Comparison of ENCODE assay signal across 9 mouse cellular contexts in the genomic region with DNA sequence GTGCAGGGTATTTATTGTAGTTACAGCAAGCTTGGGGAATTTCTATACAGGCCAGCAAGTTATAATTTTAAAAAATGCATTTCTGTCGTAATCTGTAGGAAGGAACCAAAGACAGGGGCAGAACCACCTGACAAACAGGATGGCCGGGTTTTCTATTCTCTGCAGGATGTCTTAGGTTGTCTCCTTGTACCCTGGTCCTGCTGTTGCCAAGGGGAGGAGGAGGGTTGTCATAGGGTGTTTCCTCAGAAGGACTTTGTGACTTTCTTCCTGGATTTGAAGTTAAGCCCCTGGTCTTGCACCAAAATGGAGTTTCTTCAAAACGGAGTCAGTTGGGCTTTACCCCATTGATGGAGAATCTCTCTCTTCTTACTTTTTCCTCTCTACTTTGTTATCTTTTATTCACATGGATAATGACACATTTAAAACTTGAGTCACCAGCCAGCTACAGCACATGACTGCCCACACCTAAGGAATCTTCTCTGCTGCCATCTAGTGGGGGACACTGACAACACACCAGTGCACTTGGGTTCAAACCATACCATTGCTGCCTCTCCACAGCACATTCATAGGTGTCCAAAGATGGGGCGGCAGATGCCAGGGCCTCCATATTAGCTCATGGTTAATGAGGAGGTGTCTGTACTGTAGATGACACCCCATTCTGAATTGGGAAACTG. TPM values are rescaled to one million over a fixed set of nuclear protein-coding genes. Genes with fewer than 3 reads are reported as not detected.
DNase-seq lines count a peak whose midpoint lies in the region; TF ChIP-seq lines count a peak whose summit lies in the region.
"Had no signal": no experiment of that assay in that cellular context is flagged by ENCODE, and none has a peak within 500 bp of the region (broad histone marks: within the 10 kb centered on the region; RNA-seq: fewer than 3 reads in every experiment).

No protein-coding gene starts in this region.

- TF ChIP-seq CTCF in gastrocnemius, adult 2 months (IDR thresholded peaks at IDR 0.05) = peak; percentile 94

- peak; percentile 75 for DNase-seq in T-cell, adult 2 months (ENCODE audit: low spot score)
- peak; percentile 88 to 90 for DNase-seq in cerebellum, postnatal 14 days
- DNase-seq in gastrocnemius, adult 2 months = peak; percentile 74
- peak; percentile 85 for DNase-seq in induced T-regulatory cell, adult 2 months (ENCODE audit: low read depth)
- DNase-seq in left cerebral cortex, adult 18-20 months (ENCODE audit: low spot score in 2 of 2) = peak; percentile 82 to 86
- DNase-seq in mesoderm, embryonic 11.5 days (ENCODE audit: low read depth, low spot score) = peak; percentile 71
- peak; percentile 70 for DNase-seq in right cerebral cortex, postnatal 25 days
- DNase-seq in urinary bladder, postnatal 14 days (ENCODE audit: low spot score) = peak; percentile 80

- intact Hi-C loops in gastrocnemius, adult 2 months (cut with DNase I) = loop anchor here (5.0 to 10.0 kb wide), 2 partner anchors 43 to 316 kb away; partner anchors contain the start of gene Acot2

- H3K27ac ChIP-seq in gastrocnemius, adult 2 months = no peak overlapping the region
- H3K27ac ChIP-seq: limb, embryonic 15.5 days had no signal

- no peak overlapping the region for H3K4me3 ChIP-seq in gastrocnemius, adult 2 months
- H3K4me3 ChIP-seq: limb, embryonic 15.5 days had no signal

RNA-seq across cellular contexts. Expression of gene Acot4, which starts 7.4 kb away (rescaled TPM):
- total RNA-seq in gastrocnemius, adult 2 months (2021) = under 1 TPM; 0.05 to 0.08 TPM
- 1 to 10 TPM; 2.4 to 2.7 TPM for total RNA-seq in left cerebral cortex, adult 18-20 months (2021)

RNA-seq across cellular contexts. Expression of gene Gm49366, which starts 7.9 kb away (rescaled TPM):
- not detected for total RNA-seq in gastrocnemius, adult 2 months (2021)
- total RNA-seq in left cerebral cortex, adult 18-20 months (2021) = 1 to 10 TPM in 1 of 2 experiments, not detected in 1; 1.5 TPM

RNA-seq across cellular contexts. Expression of gene Acot3, which starts 21.1 kb away (rescaled TPM):
- total RNA-seq in gastrocnemius, adult 2 months (2021) = not detected
- 1 to 10 TPM; 3.0 to 3.8 TPM for total RNA-seq in left cerebral cortex, adult 18-20 months (2021)

RNA-seq across cellular contexts. Expression of gene Acot1, which starts 21.5 kb away (rescaled TPM):
- total RNA-seq in gastrocnemius, adult 2 months (2021) = 1 to 10 TPM; 2.2 to 3.9 TPM
- 10 to 100 TPM; 15.4 to 17.8 TPM for total RNA-seq in left cerebral cortex, adult 18-20 months (2021)

RNA-seq across cellular contexts. Expression of gene Acot5, which starts 38.3 kb away (rescaled TPM):
- total RNA-seq in gastrocnemius, adult 2 months (2021) = under 1 TPM in 1 of 2 experiments, not detected in 1; 0.17 TPM
- 1 to 10 TPM; 5.7 to 6.6 TPM for total RNA-seq in left cerebral cortex, adult 18-20 months (2021)

Comparison
In these comparisons a context has a peak if more than half of its experiments do, and no peak if none do; other contexts are left out.
1. RNA of gene Acot3, which starts 21.1 kb away (total RNA-seq): 3.0 to 3.8 TPM in left cerebral cortex, adult 18-20 months; not detected in gastrocnemius, adult 2 months; every median in the first group is over 4 times any median in the second.
2. Peak in every context shown above with its lines, with median percentiles within 50 percentile points of each other: DNase-seq.